Mouse (Mus musculus) embryonic facial prominence, embryonic 13.5 days (tissue): Measurements from ENCODE around the gene Tmprss3. TPM values are rescaled to one million over a fixed set of nuclear protein-coding genes. Genes with fewer than 3 reads are reported as not detected.

Experiments used
- ATAC-seq: fragments of 200-750 bp; cut with Nextera tagmentation; 2 replicates; pipeline ENCODE4 v1.8.0; 2017; ENCODE audit warnings: low read depth; ENCODE audit not compliant: insufficient number of reproducible peaks, insufficient read depth, low FRiP score, low TSS enrichment
- H3K27ac ChIP-seq: fragments of 300-500 bp; sonication (generic); 2 replicates; pipeline ENCODE4 v1.5.1; 2015; ENCODE audit warnings: moderate library complexity, mild to moderate bottlenecking, inconsistent platforms
- H3K27me3 ChIP-seq: fragments of 300-500 bp; sonication (generic); 2 replicates; pipeline ENCODE4 v1.6.1; 2015; ENCODE audit warnings: mild to moderate bottlenecking, inconsistent platforms
- H3K36me3 ChIP-seq: fragments of 300-500 bp; sonication (generic); 2 replicates; pipeline ENCODE4 v1.6.1; 2015; ENCODE audit warnings: mild to moderate bottlenecking, inconsistent platforms
- H3K4me1 ChIP-seq: fragments of 300-500 bp; sonication (generic); 2 replicates; pipeline ENCODE4 v1.6.1; 2015; ENCODE audit warnings: inconsistent platforms
- H3K4me2 ChIP-seq: fragments of 300-500 bp; sonication (generic); 2 replicates; pipeline ENCODE4 v1.6.1; 2015; ENCODE audit warnings: moderate library complexity, mild to moderate bottlenecking, inconsistent platforms
- H3K4me3 ChIP-seq: fragments of 300-500 bp; sonication (generic); 2 replicates; pipeline ENCODE4 v1.5.1; 2015; ENCODE audit warnings: mild to moderate bottlenecking, inconsistent platforms
- H3K9ac ChIP-seq: fragments of 300-500 bp; sonication (generic); 2 replicates; pipeline ENCODE4 v1.6.1; 2015; ENCODE audit warnings: mild to moderate bottlenecking, inconsistent platforms
- H3K9me3 ChIP-seq: fragments of 300-500 bp; sonication (generic); 2 replicates; pipeline ENCODE4 v1.6.1; 2016; ENCODE audit warnings: inconsistent platforms
- WGBS: fragments of 180-500 bp; shearing (Covaris S2); methylation state at CpG from one replicate; pipeline ENCODE4 v1.1.7; 2015; ENCODE audit warnings: mixed read lengths; 5-methylcytosine and 5-hydroxymethylcytosine counted together
- polyA plus RNA-seq: library from polyadenylated mRNA; unstranded; fragments of >200 nt; fragmentation: Nextera tagmentation; extraction: Ambion mirVana; gene quantifications from 2 replicates; pipeline ENCODE4 v1.2.1, GENCODE M21; 2015

Tmprss3 gene
- polyA plus RNA-seq, 1 experiment from 2014 or later: not detected

DNA sequence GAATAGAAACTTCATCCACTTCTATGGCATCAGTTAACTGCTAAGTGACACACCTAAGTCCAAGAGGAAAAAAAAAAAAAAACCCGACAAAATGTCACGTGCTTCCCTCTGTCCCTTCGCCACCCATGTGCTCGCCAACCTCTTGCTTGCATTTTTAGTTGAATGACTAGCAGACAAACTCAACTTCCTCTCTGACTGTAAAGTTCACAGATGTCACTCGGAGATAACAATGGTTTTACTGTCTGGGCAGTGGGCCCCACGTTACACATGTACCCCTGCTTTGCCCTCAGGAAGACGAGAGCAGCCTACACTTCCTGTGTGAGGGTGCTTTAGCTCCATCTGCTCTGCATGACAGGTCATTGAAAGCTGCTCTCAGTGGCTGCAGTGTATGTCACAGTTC is 25.1 kb upstream of the Tmprss3 start:
- Histone ChIP-seq H3K36me3 (no peaks in the 10 kb centered on the region), H3K9ac (no peak overlapping the region), H3K4me1 (peaks cover 20% of the 10 kb centered on the region), H3K9me3 (no peaks in the 10 kb centered on the region), H3K4me3 (no peak overlapping the region), H3K4me2 (no peak overlapping the region), H3K27me3 (no peaks in the 10 kb centered on the region), H3K27ac (no peak overlapping the region)
- WGBS: 38% methylated on average over 7 of the region's 7 CpGs
- no peak for ATAC-seq

DNA sequence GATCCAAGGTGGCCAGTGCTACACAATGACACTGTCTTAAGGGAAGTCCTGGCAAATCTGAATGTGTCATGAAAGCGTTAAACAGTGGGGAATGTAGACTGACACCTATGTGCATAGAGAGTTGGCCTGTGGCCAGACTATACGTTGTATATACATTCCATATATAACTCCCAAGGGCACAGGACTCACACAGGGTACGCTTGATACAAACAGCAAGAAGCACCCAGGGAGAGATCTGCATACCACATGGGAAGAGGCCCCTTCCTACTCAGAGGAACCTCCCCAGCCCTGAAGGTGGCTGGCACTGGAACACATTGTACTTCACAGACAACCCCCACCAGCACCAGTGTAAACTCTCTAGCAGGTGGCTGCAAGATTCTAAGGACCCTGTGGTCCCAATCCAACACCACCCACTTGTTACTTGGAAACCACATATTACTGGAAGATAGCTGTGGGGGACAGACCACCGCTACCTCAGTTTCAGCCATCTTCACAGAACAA is 24.1 kb upstream of the Tmprss3 start:
- 50% methylated on average over 4 of the region's 4 CpGs for WGBS
- no peak for ATAC-seq
- H3K36me3 ChIP-seq: no peaks in the 10 kb centered on the region

DNA sequence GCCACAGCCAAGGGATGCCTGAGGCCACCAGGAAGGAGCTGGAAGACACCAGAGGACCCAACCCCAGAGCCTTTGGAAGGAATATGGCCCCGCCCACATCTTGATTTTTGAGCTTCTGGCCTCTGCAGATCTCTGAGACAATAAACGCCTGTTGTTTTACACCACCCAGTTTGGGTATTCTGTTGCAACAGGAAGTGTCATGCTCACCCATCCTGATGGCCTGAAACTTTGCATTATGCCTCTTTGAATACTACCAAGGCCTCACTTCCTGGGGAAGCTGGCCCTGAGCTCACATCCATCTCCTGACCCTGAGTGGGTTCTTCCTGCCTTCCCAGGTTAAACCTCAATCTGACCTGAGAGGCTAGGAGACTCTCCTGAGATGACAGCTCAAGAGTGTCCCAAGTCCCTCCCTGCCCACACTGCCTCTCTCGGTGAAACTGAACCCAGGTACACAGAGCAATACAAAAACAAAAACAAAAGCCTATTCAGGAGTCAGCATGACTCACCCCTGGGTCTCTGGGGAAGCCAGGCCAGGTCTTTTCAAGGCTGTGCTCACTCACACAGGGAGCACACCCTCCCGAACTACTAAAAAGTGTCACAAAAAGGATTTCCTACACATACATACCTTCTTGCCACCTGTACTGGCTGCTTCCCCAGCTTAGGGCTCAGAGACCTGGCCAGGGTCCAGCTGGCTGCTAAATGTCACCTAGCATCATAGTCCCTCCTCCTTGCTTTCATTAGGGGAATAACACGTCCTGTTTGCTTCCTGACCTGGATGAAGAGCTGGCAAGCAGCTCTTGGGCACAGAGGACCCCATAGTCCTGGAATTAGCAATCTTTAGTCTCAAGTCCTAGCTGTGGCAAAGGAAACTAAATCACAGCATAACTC is 17.5 kb upstream of the Tmprss3 start:
- no peak overlapping the region for H3K27ac ChIP-seq
- H3K4me3 ChIP-seq: no peak overlapping the region
- ATAC-seq: no peak
- no peak overlapping the region for H3K4me2 ChIP-seq
- H3K9me3 ChIP-seq: no peaks in the 10 kb centered on the region
- peaks cover 3% of the 10 kb centered on the region; the same call in 1 of the 2 replicates for H3K4me1 ChIP-seq
- no peaks in the 10 kb centered on the region for H3K36me3 ChIP-seq
- H3K27me3 ChIP-seq: no peaks in the 10 kb centered on the region
- 37% methylated on average over 5 of the region's 5 CpGs for WGBS
- no peak overlapping the region for H3K9ac ChIP-seq

More for the DNA sequence above, 24.1 kb upstream of the Tmprss3 start:
- Histone ChIP-seq H3K9me3 (no peaks in the 10 kb centered on the region), H3K27ac (no peak overlapping the region), H3K9ac (no peak overlapping the region), H3K4me1 (peaks cover 20% of the 10 kb centered on the region), H3K27me3 (no peaks in the 10 kb centered on the region), H3K4me2 (no peak overlapping the region), H3K4me3 (no peak overlapping the region)

DNA sequence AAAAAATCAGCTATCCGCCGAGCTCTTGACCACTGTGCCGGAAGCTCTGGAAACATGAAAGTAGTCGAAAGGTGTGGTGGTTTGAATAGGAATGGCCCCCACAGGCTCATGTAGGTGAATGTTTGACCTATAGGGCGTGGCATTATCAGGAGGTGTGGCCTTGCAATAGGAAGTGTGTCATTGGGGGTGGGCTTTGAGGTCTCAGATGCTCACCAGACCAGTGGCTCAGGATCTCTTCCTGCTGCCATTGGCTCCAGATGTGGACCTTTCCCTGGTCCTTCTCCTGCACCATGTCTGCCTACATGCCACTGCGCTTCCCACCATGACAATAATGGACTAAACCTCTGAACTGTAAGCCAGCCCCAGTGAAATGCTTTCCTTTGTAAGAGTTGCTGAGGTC is 13.1 kb upstream of the Tmprss3 start:
- H3K4me1 ChIP-seq: no peaks in the 10 kb centered on the region
- no peak for ATAC-seq
- no peaks in the 10 kb centered on the region for H3K27me3 ChIP-seq
- no peaks in the 10 kb centered on the region for H3K9me3 ChIP-seq
- no peak overlapping the region for H3K9ac ChIP-seq
- 88% methylated on average over 6 of the region's 6 CpGs for WGBS
- no peak overlapping the region for H3K4me2 ChIP-seq
- no peaks in the 10 kb centered on the region for H3K36me3 ChIP-seq
- no peak overlapping the region for H3K4me3 ChIP-seq
- no peak overlapping the region for H3K27ac ChIP-seq

DNA sequence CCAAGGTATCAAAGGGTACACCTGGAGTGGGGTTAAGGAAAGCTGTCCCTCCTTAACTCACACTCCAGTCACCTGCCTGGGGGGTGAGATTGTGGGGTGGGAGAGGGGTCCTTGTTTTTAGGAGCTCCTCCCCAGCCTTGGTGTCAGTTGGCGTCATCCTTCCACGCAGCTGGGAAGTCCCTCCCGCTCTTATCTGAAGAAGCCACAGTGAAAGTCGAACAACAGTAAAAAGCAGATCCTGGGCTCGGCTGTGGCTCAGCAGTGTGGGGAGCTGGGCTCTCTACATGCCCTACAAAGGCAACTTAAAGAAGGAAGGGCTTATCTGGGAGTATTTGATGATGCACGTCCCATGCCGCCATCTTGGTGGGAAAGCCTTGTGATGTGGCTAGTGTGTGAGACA is 11.5 kb upstream of the Tmprss3 start:
- H3K27ac ChIP-seq: no peak overlapping the region
- no peaks in the 10 kb centered on the region for H3K27me3 ChIP-seq
- no peak overlapping the region for H3K4me2 ChIP-seq
- H3K4me1 ChIP-seq: no peaks in the 10 kb centered on the region
- H3K9ac ChIP-seq: no peak overlapping the region
- no peaks in the 10 kb centered on the region for H3K36me3 ChIP-seq
- H3K9me3 ChIP-seq: no peaks in the 10 kb centered on the region
- H3K4me3 ChIP-seq: no peak overlapping the region
- no peak for ATAC-seq
- 89% methylated on average over 7 of the region's 7 CpGs for WGBS

DNA sequence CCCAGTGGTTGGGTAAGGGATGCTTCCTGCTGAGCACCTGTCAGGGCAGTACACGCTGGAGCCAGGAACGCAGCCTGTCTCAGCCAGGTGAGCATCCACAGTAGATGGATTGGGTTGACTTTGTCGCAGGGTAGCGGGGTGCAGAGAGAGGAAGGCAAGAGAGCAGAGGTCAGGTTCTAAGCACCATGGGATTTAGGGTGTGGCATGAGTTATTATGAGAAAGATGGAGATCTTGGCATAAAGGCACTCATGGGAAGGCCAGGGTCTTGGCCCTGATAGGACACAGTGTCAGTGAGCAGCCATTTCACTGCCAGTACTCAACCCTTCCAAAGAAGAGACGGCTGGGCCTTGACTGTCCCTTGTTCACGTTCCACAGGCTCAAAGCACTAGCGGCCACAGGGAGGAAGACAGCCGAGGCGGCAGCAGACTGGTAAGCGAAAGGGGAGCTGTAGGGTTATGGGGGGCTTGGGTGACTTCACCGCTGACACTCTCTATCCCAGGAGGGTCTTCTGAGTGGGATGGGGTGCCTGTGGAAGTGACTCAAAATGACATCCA is 10.7 kb upstream of the Tmprss3 start:
- no peak overlapping the region for H3K4me2 ChIP-seq
- ATAC-seq: no peak
- H3K9me3 ChIP-seq: no peaks in the 10 kb centered on the region
- WGBS: 91% methylated on average over 11 of the region's 11 CpGs
- H3K4me1 ChIP-seq: no peaks in the 10 kb centered on the region
- no peak overlapping the region for H3K9ac ChIP-seq
- H3K27ac ChIP-seq: no peak overlapping the region
- H3K36me3 ChIP-seq: no peaks in the 10 kb centered on the region
- H3K4me3 ChIP-seq: no peak overlapping the region
- no peaks in the 10 kb centered on the region for H3K27me3 ChIP-seq

DNA sequence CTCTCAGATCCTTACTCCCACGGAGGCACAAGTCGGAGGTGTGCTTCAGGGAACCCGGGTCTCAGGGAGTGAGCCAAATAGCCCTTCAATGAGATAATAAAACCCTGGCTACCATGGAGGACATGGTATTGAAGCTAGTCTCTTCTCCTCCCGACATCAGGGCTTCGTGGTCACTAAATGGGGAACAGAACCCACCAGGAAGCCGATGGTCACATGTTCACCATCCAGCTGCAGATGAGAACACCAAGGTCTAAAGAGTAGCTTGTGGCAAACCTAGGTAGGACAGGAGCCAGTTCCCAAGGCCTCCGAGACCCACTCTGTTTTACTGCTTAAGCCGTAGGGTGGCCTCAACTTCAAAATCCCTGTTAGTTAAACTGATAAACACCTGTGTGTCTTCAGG is 9.9 kb upstream of the Tmprss3 start:
- Histone ChIP-seq H3K4me3 (no peak overlapping the region), H3K4me2 (no peak overlapping the region), H3K27me3 (no peaks in the 10 kb centered on the region), H3K9ac (no peak overlapping the region), H3K36me3 (no peaks in the 10 kb centered on the region), H3K4me1 (no peaks in the 10 kb centered on the region), H3K9me3 (no peaks in the 10 kb centered on the region), H3K27ac (no peak overlapping the region)
- ATAC-seq: no peak
- WGBS: 86% methylated on average over 8 of the region's 8 CpGs

DNA sequence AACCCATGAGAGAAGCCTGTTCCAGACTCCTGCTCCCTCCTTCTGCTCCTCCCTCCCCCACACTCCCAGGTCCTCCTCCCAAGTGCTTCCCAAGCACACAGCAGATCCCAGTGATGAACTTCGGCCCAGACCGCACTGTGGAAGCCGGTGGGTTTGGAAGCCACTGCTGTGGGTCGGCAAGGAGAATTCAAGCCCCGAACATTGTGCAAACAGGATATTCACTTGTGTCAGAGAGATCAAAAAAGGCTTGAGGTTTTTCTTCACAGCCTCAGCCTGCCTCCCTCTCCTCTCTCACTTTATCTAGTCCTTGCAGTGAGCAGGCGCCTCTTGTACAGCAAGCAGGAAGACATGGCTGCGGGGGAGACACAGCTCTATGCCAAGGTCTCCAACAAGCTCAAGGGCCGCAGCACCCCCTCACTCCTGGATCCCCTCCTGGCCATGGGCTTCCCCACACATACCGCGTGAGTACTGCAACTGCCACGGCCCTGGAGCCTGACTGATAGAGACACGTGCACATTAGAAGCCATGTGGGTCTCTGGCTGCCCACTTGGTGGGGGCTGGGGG is 9.1 kb upstream of the Tmprss3 start, which contains the start of gene Ubash3a:
TSS of gene Ubash3a (plus strand) at position 103 of the 564 bp plus-strand sequence.
- Histone ChIP-seq H3K27me3 (no peaks in the 10 kb centered on the region), H3K9ac (no peak within 1 kb of the TSS), H3K4me3 (no peak within 1 kb of the TSS), H3K27ac (no peak within 1 kb of the TSS), H3K4me1 (no peaks in the 10 kb centered on the region), H3K36me3 (no peaks in the 10 kb centered on the region), H3K9me3 (no peaks in the 10 kb centered on the region), H3K4me2 (no peak within 1 kb of the TSS)
- 81% methylated on average over 12 of the region's 12 CpGs for WGBS
- ATAC-seq: no peak

DNA sequence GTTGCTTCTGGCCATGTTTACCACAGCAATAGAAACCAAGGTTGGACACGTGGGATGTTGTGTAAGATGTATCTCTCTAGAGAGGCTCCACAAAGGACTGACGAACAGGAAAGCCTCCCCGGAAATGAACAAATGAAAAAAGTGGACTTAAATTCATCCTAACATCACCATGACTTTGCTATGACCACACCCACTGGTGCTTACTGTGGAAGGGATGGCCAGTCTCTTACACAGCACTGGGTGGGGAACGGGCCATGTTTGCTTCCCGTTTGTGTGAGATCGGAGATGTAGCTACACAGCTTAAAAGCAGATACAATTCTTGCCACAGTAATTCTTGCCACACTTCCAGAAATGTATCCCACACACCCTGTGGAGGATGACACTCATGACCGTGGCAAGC is 2.5 kb downstream of the Tmprss3 start:
- no peaks in the 10 kb centered on the region for H3K36me3 ChIP-seq
- peaks cover 4% of the 10 kb centered on the region; the same call in 1 of the 2 replicates for H3K4me1 ChIP-seq
- no peaks in the 10 kb centered on the region for H3K9me3 ChIP-seq
- no peak overlapping the region for H3K27ac ChIP-seq
- 79% methylated on average over 7 of the region's 7 CpGs for WGBS
- no peak overlapping the region for H3K4me3 ChIP-seq
- H3K27me3 ChIP-seq: no peaks in the 10 kb centered on the region
- no peak overlapping the region for H3K4me2 ChIP-seq
- H3K9ac ChIP-seq: no peak overlapping the region
- no peak for ATAC-seq

DNA sequence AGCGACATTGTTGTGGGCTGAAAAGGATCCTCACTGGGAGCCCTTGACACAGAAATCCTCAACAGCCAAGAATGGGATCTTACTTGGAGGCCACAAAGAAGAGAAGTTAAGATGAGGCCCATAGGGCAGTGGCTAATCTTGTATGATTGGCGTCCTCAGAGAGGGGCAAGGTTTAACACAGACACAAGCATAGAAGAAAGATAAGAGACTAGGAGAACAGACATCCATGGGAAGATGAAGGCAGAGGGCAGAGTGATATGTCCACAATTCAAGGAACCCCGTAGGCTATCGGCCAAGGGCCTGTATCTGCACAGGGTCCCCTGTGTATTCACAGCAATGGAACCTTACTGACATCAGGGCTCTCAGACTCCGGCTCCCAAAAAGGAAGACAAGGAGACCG is 3.6 kb downstream of the Tmprss3 start:
- Histone ChIP-seq H3K4me3 (no peak overlapping the region), H3K4me2 (no peak overlapping the region), H3K9me3 (no peaks in the 10 kb centered on the region), H3K27ac (no peak overlapping the region), H3K9ac (no peak overlapping the region), H3K4me1 (peaks cover 4% of the 10 kb centered on the region; the same call in 1 of the 2 replicates), H3K27me3 (no peaks in the 10 kb centered on the region), H3K36me3 (no peaks in the 10 kb centered on the region)
- 88% methylated on average over 6 of the region's 6 CpGs for WGBS
- no peak for ATAC-seq

DNA sequence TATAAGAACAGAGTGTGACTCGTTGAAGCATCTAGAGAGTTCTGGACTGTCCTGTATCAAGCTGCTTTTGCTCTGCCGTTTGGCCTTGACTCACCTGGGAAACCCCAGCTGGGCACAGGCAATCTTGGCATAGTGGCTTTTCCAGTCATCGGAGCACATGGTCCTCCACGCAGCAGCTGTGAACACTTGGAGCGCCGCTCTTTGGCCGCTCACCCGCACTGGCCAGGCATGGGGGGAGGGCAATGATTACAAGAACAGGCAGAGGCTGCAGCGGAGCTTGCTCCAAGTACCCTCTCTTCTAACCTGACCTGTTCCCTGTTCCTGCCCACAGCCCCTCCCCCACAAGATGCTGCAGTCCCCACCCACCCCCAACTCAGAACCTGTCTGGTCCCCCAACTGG is 5.4 kb downstream of the Tmprss3 start:
- no peaks in the 10 kb centered on the region for H3K9me3 ChIP-seq
- H3K9ac ChIP-seq: no peak overlapping the region
- ATAC-seq: no peak
- H3K4me1 ChIP-seq: peaks cover 4% of the 10 kb centered on the region; the same call in 1 of the 2 replicates
- H3K4me3 ChIP-seq: no peak overlapping the region
- no peak overlapping the region for H3K27ac ChIP-seq
- H3K4me2 ChIP-seq: no peak overlapping the region
- H3K27me3 ChIP-seq: no peaks in the 10 kb centered on the region
- WGBS: 87% methylated on average over 9 of the region's 9 CpGs
- no peaks in the 10 kb centered on the region for H3K36me3 ChIP-seq

DNA sequence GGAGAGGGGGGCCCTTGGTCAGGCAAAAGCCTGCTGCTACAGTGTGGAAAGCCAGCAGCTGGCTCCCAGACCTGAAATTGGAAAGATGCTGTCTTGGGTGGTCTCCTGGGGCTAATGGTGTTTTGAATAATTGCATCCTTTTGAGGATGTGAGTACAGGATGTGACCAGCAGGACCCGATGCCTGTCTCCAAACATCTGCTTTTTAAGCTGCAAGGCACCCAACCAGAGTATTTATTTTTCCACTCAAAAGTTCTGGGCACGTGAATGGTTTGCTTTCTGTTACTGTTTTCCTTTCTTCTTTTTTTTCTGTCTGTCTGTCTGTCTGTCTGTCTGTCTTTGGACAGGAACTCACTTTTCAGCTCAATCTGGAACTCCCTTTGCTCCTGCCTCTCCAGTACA is 6.1 kb downstream of the Tmprss3 start:
- Histone ChIP-seq H3K9me3 (no peaks in the 10 kb centered on the region), H3K4me2 (no peak overlapping the region), H3K27ac (no peak overlapping the region), H3K27me3 (no peaks in the 10 kb centered on the region), H3K36me3 (no peaks in the 10 kb centered on the region), H3K9ac (no peak overlapping the region), H3K4me1 (peaks cover 4% of the 10 kb centered on the region; the same call in 1 of the 2 replicates), H3K4me3 (no peak overlapping the region)
- 32% methylated on average over 2 of the region's 2 CpGs for WGBS
- no peak for ATAC-seq
